Mouse (Mus musculus): Measurements from ENCODE around the gene Acad10. TPM values are rescaled to one million over a fixed set of nuclear protein-coding genes. Genes with fewer than 3 reads are reported as not detected.

The Acad10 gene
- polyA plus RNA-seq (2014; fragmentation: Illumina TruSeq; extraction: RNeasy Lipid Tissue Mini Kit (QIAGEN cat#74804); ENCODE audit: low read depth, low replicate concordance): 1.3 TPM

GRCm38 (mm10) chr5:121660059-121660896 is at the start of gene Acad10, which contains the start of gene Brap:
Acad10 (minus strand) TSS chr5:121660514.
Brap (plus strand) TSS chr5:121660563.

DNA sequence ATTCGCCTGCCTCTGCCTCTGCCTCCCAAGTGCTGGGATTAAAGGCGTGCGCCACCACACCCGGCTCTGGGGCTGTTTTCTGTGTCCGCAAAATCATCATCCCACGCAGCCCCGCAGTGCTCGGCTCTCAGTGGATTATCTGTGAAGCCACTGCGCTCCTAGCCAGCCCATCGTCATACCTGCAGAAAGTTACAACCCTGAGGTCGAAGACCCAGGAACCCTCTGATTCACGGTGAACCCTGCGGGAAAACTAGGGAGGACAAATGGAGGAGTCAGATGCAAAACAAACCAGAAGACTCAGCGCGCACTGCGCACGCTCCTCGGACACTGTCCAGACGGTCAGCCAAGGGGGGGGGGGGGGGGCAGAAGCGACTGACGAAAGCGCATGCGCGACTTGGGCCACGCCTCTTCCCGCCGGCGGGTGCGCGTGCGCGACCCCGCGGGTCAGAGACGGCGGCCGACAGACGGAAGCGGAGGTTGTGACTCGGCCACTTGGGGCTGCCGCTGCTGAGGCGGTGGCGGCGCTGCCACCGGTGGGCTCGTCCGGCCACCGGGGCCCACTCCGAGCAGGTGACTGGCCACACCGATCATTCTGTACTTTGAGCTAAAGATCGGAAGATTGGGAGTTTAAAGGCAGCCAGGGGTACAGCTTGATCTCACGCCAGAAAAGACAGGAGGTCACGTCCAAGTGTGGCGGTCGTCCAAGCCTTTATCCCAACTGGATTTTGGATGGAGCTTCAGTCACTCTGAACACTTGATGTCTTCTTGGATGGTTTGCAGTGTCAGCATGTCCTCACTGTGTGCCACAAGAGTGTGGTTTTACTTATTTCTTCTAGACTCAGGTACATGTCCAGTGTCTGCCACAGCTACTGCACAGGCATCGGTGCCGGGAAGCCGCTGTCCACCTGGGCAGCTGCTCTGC is 41.5 kb downstream of the Acad10 start, which contains the start of gene Acad12:
TSS of gene Acad12 (minus strand) at position 347 of the 922 bp plus-strand sequence.

GRCm38 (mm10) chr5:121593451-121594401 is 66.6 kb downstream of the Acad10 start, which contains the start of gene Aldh2:
Aldh2 (minus strand) TSS chr5:121593824.

Other genes with a start within 250 kb of the Acad10 start
- not detected for gene Tmem116, start 208.6 kb downstream of the Acad10 start, polyA plus RNA-seq (2014; fragmentation: Illumina TruSeq; extraction: RNeasy Lipid Tissue Mini Kit (QIAGEN cat#74804); ENCODE audit: low read depth, low replicate concordance)
- 9.3 TPM for gene Erp29, start 208.0 kb downstream of the Acad10 start, polyA plus RNA-seq (2014; fragmentation: Illumina TruSeq; extraction: RNeasy Lipid Tissue Mini Kit (QIAGEN cat#74804); ENCODE audit: low read depth, low replicate concordance)
- not detected for gene Adam1b, start 157.1 kb downstream of the Acad10 start, polyA plus RNA-seq (2014; fragmentation: Illumina TruSeq; extraction: RNeasy Lipid Tissue Mini Kit (QIAGEN cat#74804); ENCODE audit: low read depth, low replicate concordance)
- 3.0 TPM for gene Adam1a, start 115.0 kb downstream of the Acad10 start, polyA plus RNA-seq (2014; fragmentation: Illumina TruSeq; extraction: RNeasy Lipid Tissue Mini Kit (QIAGEN cat#74804); ENCODE audit: low read depth, low replicate concordance)
- not detected for gene Gm42878, start 115.0 kb downstream of the Acad10 start, polyA plus RNA-seq (2014; fragmentation: Illumina TruSeq; extraction: RNeasy Lipid Tissue Mini Kit (QIAGEN cat#74804); ENCODE audit: low read depth, low replicate concordance)
- gene Mapkapk5, start 114.6 kb downstream of the Acad10 start, polyA plus RNA-seq (2014; fragmentation: Illumina TruSeq; extraction: RNeasy Lipid Tissue Mini Kit (QIAGEN cat#74804); ENCODE audit: low read depth, low replicate concordance): 61.0 TPM
- 53.5 TPM for gene Aldh2, start 66.7 kb downstream of the Acad10 start, polyA plus RNA-seq (2014; fragmentation: Illumina TruSeq; extraction: RNeasy Lipid Tissue Mini Kit (QIAGEN cat#74804); ENCODE audit: low read depth, low replicate concordance)
- 11.8 TPM for gene Acad12, start 41.6 kb downstream of the Acad10 start, polyA plus RNA-seq (2014; fragmentation: Illumina TruSeq; extraction: RNeasy Lipid Tissue Mini Kit (QIAGEN cat#74804); ENCODE audit: low read depth, low replicate concordance)
- 36.2 TPM for gene Brap, start within 50 bp of the Acad10 start, polyA plus RNA-seq (2014; fragmentation: Illumina TruSeq; extraction: RNeasy Lipid Tissue Mini Kit (QIAGEN cat#74804); ENCODE audit: low read depth, low replicate concordance)
- 352 TPM for gene Atxn2, start 50.8 kb upstream of the Acad10 start, polyA plus RNA-seq (2014; fragmentation: Illumina TruSeq; extraction: RNeasy Lipid Tissue Mini Kit (QIAGEN cat#74804); ENCODE audit: low read depth, low replicate concordance)
- gene Sh2b3, start 177.1 kb upstream of the Acad10 start, polyA plus RNA-seq (2014; fragmentation: Illumina TruSeq; extraction: RNeasy Lipid Tissue Mini Kit (QIAGEN cat#74804); ENCODE audit: low read depth, low replicate concordance): 13.0 TPM
- gene Pheta1, start 188.5 kb upstream of the Acad10 start, polyA plus RNA-seq (2014; fragmentation: Illumina TruSeq; extraction: RNeasy Lipid Tissue Mini Kit (QIAGEN cat#74804); ENCODE audit: low read depth, low replicate concordance): not detected